Mouse (Mus musculus): ENCODE measurements at regions not wholly inside any gene's neighbourhood (a gene's known extent, or its start where the extent isn't known, plus 50 kb on each side); places are given as distances from the start of the nearest gene placed in this dataset.
"Not testable (repeated sequence)": the region's sequence is repeated elsewhere in the genome, so short reads cannot be mapped to it uniquely, and the experiment has no call there.

DNA sequence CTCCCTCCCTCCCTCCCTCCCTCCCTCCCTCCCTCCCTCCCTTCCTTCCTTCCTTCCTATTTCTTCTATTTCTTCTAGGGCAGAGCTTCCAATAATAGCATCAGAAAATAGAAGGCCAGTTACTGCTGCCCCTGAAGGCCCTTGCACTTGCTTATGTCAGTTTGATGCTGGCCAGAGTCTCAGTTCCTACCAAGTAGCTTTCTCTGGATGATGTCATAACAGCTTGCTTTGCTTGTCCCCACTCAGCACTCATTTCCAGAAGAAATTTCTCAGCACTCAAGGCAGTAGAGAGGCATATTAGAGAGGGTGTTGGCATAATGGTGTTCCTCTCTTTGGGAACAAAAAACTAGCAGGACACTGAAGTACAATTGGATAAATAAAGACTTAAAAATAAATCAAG lies 811.6 kb upstream of the 4930444P10Rik start:
- no peak for DNase-seq

DNA sequence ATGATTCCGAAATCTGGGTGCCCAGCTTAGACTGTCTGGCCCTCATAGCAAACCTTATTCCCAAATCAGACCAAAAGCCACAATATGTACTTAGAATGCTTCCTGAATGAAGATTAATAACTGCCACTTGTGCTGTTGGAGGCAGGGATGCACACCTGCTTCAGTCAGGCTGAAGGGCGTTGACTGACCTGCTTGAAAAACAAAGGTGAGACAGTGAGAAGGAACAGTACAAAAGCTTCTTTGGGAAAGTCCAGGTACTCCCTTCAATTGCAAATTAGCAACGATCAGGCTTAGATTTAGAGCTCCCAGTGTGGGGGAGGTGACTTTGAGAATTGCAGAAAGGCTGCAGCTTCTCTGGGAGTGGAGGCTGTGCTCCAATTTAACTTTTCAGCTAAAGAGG lies 775.3 kb upstream of the 4930444P10Rik start:
- not testable (repeated sequence) for DNase-seq

DNA sequence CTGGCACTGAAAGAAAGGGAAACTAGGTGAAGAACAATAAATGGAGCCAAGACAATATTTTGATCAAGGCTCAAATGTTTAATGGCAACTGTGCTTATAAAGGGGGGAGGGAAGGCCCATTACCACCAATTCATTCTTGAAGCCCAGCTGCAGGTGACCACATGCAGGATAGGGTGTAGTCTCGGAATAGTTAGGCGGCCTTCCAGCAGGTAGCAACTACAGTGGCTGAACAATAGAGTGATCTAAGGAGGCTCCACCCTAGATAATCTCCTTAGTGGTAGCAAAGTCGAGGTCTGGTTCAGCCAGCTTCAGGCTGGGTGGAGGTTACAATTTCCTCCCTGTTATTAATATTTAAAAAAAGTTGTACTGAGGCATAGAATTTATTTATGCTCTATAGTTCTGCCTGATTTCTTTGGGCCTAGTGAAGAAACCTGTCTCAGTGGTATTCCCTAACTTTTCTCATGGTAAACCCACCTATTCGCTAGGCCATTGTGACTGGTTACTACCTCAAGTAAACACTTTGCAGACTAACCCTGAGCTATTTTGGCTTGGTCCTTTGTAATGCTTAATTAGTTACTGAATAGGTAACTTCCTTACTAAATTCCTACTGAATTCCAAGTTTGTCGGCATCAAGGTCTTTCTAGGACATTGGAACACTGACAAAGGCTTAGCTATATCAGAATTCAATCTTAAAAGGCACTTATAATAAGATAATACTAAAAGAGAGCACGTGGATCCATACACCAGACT lies 774.1 kb upstream of the 4930444P10Rik start:
- not testable (repeated sequence) for DNase-seq

DNA sequence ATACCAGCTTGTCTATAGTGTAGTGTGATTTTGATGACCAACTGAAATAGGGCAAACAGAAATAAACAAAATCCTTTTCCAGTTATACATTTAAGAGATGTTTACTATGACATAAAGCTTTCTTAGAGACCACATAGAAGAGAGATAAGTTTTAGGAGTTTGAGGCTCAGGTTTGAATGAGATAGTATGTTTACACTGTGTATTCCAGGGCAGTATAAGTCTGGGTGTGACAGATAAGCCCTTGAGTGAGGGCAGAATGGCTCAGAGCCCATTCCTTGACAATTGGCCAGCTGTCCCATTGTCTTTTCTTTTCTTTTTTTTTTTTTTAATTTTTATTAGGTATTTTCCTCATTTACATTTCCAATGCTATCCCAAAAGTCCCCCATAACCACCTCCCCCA lies 744.0 kb upstream of the 4930444P10Rik start:
- no peak for DNase-seq

DNA sequence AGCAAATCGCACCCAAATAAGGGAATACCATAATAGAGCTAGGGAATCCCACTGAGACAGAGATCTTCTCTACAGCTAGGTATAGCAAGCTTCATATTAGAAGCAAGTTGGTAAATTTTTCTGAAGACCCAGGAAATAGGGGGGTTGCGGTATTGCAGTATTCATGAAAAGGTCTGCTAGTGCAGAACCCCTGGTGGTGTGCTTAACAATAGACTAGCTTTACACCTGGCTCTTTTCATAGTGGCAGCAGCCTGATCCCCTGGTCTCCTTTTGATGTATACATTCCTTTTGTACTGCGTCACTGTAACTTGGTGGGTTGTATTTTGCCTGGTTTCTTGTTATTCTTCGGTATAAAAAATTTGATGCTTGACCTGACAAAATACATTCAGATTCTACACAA lies 731.6 kb upstream of the 4930444P10Rik start:
- DNase-seq: not testable (repeated sequence)

DNA sequence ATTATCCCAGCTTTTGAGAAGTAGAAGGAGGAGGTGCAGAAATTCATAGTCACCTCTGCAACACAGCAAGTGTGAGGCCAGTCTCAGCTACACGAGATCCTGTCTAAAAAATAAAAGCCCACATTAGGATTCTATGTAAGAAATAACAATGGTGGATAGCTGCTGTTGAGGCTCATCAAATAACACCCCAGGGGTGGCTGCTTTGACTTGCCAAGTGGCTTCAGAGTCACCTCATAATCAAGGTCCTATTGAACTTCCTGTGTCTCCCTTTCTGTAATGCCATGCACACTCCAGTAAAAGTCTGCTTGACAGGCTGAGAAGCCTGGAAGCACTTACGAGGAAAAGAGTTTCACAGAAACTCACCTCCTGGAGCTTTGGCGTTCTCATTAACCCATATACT lies 730.9 kb upstream of the 4930444P10Rik start:
- no peak for DNase-seq

DNA sequence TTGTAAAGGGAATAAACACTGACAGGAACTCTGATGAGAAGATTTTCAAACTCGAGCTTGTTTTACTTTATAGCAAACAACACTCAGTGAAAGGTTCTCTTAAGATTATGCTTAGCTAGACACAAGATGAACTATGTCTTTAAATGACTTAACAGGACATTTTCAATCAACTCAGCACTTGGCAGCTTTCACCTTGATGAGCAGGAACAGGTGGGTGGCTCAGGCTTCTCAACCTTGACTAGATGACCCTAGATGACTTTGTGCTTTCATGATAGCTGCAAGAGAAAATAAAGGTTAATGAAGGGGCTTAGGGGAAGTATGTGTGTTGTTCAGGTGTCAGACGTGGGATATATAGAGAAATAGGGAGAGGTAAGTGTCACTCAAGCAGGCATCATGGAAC lies 728.1 kb upstream of the 4930444P10Rik start:
- DNase-seq: no peak

DNA sequence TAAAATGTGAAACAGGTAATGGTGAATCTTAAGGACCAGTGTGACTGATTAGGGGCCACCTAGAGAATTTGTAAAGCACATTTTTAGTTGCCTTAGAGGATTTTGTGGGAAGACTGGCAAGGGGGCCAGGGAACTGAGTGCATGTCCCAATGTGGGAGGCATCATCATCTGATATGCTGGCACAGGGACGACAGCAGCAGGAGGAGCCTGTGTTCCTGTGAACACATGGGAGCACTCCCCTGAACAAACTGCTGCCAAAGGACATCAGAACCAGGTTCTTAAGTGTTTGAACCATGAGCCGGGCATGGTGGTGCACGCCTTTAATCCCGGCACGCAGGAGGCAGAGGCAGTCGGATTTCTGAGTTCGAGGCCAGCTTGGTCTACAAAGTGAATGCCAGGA lies 723.4 kb upstream of the 4930444P10Rik start:
- DNase-seq: no peak

DNA sequence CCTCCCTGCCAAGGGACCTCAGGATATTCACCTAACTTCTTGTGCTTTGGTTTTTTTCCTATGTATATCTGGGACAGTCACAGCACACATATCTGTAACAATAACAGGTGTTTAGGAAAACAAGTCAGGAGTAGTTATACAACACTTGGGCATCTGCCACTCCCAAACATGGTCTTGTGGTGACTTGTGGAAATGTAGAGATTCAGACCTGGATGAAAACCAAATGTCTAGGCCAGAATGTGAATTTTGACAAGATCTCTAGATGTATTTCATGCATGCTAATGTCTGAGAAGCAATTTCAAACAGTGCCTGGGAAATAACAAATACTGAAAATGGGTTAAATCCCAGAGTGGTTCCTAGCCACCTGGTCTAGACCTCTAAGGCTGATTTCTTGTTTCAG lies 722.6 kb upstream of the 4930444P10Rik start:
- DNase-seq: no peak

DNA sequence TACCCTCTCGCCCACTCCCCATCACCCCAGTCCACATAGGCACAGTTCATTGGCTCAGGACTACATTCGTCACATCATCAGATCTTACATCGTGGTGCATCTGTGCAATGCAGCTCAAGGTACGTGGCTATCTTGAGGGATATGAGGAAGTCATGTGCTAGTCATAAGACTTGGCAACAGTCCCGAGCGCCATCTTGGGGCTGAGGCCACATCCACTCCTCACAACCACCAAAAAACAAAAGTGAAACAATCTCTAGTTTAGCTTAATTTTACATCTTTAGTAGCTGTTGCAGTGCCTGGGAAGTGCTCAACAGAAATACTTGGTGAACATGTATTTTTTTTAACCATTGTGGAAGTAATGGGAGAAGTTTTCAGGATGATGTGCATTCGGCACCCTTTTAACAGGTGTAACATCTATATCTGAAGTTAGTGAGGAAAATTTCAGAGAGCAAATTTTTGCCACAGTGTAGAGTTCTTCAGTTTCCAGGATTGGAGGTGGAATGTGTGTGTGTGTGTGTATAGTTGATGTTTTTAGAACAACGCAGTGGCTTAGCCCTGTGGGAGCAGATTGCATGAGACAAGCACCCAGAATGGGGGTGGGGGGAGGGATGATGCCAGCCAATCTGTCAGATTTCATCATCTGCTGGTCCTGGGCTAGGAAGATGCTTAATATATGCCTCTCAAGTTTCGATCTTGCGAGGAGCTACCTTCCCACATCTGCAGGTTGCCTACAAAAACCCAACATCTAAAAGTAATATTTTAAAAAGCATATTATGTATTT lies 716.4 kb upstream of the 4930444P10Rik start:
- no peak for DNase-seq

DNA sequence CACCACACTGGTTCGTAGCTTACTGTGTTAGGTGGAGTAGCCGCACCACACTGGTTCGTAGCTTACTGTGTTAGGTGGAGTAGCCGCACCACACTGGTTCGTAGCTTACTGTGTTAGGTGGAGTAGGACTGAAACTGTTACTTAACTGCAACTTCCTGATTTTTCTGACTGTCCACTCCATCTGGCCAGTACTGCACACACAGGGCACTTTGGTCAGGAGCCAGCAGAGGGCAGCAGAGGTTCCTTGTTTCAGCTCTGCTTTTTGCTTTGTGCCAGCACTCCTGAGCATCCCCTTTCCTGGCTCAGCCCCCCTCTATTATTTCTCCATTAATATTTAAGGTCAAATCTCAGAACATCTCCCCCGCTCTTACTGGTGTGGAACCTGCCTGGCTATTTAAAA lies 705.2 kb upstream of the 4930444P10Rik start:
- DNase-seq: peak; percentile 86

DNA sequence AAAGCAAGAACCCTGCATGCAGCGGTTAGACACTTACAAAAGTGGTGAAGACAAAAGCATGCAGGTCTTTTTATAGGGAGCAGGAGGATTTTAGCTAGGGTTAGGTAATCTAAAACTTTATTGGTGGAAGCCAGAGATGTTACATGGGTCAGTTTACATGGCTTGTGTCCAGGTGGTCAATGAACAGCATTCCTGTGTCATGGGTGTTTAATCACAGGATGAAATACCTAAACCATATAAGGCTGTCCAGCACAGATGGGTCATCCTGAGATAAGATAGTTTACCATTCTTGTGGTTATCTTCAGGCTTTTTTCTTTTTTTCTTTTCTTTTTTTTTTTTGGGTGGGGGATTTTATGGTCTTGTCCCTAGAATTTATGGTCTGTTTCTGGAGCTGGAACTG lies 703.3 kb upstream of the 4930444P10Rik start:
- DNase-seq: no peak

DNA sequence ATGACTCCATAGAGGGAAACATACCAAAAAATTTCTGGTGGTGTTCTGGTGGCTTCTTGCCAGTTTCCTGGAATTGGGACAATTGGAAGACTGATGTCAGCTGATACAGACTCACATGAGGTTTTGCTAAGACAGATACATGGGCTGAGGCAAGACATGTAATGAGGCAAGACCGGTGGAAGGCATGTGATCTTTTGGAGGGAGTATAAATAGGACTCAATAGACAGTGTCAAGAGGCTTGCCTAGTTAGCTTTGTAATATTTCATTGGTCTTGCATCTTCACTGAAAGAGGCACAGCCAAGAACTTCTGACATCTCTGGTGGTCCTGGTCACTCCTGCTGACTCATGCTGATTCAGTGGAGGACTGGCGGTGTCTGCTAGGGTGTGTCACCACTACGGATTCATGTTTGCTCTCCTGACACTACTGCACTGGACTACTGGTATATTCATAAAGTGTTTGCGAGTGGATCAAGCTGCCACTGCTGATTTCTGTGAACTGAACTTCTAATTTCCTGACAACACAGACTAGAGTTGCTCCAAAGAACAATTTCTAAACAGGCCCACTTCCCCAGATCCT lies 697.7 kb upstream of the 4930444P10Rik start:
- DNase-seq: no peak

DNA sequence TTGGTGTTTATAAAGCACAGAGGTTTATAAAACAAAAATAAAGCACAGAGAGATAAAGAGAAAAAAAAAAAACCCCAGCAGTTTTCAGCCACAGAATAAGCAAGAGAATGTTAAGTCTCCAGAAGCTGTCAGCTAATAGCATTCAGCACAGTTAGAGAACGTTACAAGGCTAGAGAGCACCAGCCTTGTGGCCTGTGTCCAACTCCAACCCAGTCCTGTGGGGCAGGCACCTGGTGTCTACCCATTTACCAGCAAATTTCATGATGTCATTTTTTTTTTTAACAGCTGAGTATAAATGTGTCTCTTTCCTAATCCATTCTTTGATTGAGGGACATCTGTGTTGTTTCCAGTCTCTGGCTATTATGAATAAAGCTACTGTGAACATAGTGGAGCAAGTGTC lies 686.7 kb upstream of the 4930444P10Rik start:
- no peak for DNase-seq

DNA sequence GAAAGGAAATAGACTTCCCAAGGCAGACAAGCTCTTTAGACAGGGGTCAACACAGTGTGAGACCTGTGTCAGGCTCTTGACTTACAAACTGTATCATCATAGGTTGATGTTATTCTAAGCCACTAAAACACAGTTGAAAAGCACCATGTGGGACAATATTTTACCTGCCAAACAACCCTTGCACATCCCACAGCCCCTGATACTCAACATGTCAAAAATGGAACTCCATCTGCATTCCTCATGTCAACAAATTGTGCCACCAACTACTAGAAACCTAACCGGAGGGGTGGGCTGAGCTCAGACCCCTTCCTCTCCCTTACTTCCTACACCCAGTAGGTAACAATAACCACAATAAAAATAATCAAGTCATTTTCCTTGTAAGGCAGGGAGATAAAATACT lies 667.8 kb upstream of the 4930444P10Rik start:
- DNase-seq: no peak

All from adrenal gland, postnatal 10 days (tissue).